Mouse (Mus musculus) frontal cortex, adult 2 months (tissue): ENCODE results near the gene Trib3. TPM values are rescaled to one million over a fixed set of nuclear protein-coding genes. Genes with fewer than 3 reads are reported as not detected.
"Not testable (repeated sequence)": the region's sequence is repeated elsewhere in the genome, so short reads cannot be mapped to it uniquely, and the experiment has no call there.

ENCODE experiments used
- DNase-seq, 2 experiments: peaks; one replicate each; pipeline ENCODE4 v3.0.0; 2022; ENCODE audit warnings: low spot score in 1 of 2; ENCODE audit errors: extremely low spot score in 1 of 2
- polyA plus RNA-seq: library from polyadenylated mRNA; depleted of rRNA; stranded (reverse); fragments of >200 nt; gene quantifications from 2 replicates; pipeline ENCODE4 v1.2.3, GENCODE M21; 2012; rRNA removed

Trib3 gene
- polyA plus RNA-seq, 1 experiment: 0.52 TPM

DNA sequence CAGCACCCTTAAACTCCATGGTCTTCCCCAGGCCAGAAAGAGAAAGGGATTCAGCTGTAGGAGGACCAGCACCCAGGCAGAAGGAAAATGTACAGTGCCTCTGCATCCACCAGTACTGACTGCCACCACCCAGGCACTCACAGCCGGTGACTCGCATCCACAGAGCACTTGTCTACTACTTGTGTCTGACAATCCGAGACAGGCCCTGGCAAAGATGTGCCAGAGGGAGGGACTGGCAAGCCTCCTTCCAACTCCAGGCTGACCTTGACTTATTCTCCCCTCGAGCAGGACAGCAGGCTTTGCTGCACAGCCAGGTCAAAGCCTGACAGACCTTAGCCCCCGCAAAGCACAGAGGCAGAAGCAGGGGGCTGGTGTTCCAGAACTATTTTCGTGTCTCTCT is 26.8 kb downstream of the Trib3 start:
- DNase-seq: no peak

DNA sequence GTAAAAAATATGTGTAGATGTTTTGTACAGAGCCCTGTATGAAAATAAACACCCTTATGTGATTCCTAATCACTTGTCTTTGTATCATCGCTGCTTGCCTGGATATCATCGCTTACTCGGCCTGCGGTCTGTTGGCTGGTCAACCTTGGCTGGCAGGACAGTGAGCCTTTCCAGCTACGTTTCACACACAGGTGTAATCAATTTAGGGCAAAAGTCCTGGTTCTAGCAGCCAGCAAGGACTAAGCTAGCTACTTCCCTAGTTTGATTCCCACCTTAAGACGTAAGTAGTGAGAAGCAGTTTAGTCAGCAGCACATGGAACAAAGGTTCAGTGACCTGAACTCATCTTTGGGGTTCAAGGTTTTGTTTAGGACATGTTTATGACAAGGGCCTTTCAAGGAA is 29.9 kb downstream of the Trib3 start:
- DNase-seq: no peak

DNA sequence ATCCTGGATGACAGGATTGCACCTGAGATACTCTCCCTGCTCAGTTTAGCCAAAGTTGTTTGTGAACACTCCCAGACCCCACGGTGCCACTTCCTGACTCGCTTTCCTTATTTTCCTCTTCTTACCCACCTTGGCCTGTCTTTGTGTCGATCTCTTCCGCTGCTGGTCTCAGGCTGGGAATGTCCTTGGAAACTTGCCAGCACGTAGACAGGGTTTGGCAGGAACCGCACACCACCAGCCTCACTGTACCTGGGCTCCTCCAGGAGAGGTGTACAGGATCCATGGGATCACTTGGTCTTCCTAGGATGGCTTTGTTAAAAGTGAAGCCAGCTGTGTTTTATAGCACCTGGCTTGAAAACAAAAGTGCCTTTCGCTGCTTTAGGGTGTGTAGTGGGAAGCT is 30.8 kb downstream of the Trib3 start:
- no peak for DNase-seq

DNA sequence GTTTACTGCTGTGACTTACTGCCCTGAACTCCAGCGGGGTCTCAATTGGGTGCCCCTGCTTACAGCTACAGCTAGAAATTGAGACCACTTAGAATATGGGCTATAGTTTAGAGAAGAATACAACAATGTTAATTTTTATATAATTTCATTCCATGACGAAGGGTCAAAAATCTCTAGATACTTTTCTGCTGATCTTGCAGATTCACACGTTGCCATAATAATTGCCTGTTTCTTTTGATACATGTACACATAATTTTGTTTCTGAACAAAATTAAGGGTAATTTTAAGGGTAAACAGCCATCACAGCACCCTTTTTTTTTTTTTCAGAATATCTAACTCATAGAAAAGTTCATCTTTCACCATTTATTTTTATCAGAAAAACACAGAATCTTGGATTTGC is 36.6 kb downstream of the Trib3 start:
- no peak for DNase-seq

DNA sequence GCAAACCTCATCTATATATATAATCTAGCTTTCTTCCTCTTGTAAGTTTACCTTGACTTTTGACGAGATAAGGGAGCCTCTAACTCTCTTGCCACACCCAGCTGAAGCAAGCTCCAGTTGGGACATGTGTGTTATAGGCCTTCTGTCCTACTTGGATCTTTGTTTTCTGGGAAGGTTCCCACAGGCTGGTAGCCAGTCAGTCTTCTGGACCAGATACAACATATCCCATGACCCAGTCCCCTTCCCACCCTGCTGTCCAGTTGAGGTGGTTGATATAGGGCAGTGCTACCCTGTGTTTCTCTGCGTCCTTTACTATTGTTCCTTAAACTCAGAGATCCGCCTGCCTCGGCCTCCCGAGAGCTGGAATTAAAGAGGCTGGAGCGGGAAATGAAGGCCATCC is 38.4 kb downstream of the Trib3 start:
- DNase-seq: no peak

DNA sequence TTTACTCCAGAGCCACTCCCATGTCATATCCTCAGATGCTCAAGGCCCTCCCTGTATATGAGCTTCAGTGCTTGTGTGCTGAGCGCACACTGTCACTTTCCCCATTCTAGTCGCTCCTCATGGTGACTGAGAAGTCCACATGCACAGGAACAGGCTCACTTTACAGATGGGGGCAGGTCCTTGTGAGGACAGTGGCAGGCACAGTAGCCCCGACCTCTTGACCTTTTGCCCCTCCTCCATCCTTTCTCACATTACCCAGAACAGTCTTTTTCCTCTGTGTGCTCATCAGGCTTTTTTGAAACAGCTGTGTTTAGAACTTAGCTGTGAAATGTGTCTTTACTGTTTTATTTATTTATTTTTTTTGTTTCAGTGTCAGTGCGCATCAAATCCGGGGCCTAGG is 40.1 kb downstream of the Trib3 start:
- DNase-seq: no peak

DNA sequence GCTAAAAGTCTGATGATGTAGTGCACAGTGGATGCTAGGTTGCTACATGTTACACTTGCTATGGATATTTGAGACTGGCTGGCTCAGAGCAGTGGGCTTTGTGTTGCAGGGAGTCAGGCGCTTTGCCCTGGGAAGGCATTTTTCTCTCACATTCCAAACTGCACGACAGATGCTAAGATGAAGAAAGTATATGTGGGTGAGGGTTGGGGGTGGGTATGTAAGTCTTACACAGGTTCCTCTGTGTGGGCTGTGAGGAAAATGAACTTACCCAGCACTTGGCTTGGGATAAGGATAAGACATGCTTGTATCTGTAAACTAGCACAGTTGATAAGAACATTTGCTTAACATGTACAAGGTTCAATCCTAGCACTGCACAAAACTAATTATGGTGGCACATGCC is 41.0 kb downstream of the Trib3 start:
- DNase-seq: peak; percentile 45 to 72

DNA sequence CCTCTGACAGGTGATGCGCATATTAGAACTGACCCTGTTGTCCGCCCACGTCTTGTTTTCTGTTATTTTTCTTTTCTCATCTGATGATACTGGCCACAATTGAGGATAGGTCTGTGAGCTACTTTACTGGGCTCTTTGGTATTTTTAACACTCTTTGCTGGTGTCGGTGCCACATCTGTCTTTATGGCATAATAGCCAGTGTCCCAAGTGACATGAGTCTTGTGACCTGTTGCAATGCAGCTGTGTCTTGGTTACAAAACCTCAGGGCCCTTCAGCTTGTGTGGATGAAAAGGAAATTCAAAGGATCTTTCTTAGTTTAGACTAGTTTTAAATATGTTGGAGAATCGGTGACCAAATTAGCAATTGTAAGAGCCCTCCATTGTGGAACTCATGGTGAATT is 49.3 kb downstream of the Trib3 start:
- DNase-seq: no peak

DNA sequence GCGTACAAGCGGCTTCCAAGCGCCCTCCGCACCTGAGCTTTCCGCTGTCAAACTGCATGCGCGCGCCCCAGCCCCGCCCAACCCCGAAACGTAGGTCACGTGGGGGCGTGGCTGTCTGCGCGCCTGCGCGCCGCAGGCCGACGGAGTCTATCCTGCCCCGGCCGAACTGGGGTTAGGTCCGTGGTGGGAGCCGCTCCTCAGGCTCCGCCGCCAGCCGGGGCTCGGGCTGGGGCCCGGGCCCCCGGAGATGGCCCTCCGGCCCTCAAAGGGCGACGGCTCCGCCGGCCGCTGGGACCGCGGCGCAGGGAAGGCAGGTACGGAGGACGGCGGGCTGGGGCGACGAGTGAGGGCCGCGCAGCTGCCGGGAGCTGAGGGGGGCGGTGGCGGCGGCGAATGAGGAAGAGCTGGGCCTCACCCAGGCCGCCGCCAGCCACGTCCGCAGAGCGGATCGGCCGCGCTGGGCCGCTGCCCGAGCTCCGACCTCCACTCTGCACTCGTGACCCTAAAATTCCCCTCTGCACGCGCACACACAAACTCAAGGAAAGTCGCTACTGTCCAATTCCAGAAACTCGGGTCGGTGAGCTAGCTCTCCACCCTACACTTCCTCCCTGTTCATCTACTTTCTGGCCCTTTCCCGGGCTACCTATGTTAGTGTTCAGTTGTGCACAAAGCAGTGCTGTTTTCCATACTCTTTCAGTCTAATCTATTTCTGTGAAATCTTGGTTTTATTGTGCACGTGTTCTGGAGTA is 49.9 kb downstream of the Trib3 start, which contains the start of gene Tbc1d20:
Gene Tbc1d20 (plus strand): TSS at position 102 of the 749 bp plus-strand sequence.
- peak; percentile 71 to 91 for DNase-seq

DNA sequence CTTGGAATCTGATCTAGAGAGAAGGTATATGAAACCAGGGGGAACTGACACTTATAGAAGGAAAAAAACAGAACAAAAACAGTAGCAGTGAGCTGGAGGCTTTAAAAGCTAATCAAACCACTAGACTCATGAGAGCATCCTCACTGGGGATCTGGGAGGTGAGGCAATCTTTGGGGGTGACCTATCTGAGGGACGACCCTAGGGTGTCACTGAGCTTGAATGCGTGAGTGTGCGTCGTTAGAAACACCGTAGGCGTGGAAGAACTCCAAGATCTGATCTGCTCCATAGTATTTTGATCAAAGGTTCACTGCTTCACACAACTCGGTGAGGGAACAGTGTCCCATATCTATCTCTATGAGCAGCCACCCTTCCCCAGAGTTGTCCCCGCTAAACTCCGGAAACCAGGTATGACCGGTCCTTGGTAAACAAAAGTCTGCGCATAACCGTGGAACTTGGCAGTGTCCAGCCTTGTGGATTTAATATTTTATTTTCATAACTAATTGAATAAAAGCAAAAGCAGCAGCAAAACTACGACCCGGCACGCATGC is 50.6 kb downstream of the Trib3 start:
- no peak for DNase-seq

DNA sequence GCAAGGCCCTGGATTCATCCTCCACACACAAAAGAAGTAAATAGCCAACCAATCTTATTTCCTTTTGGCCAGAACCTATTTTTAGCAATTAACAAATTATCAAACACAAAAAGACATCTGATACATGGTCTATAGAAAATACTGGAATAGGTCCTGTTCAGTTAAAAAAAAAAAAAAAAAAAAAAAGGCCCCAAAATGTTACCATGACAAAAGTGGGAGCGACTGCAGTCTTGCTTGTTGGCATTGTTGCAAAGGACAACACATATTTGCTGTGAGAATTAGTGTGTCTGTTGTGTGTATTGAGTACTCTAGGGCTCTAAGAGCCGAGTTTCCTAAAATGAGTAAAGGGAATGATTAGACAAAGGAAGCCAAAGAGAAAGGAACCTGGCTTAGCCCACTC is 51.4 kb downstream of the Trib3 start:
- DNase-seq: no peak

DNA sequence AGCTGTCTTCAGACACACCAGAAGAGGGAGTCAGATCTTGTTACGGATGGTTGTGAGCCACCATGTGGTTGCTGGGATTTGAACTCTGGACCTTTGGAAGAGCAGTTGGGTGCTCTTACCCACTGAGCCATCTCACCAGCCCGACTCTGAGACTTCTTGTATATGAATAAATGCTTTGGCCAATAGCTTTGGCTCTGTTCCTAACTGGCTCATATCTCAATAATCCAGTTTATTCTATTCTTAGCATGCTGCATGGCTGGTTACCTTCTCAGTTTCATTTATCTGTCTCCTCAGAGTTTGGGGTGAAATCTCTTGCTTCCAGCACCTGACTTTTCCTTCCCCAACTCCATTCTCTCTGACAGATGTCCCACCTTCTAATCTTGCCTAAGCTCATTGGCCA is 54.2 kb downstream of the Trib3 start:
- DNase-seq: not testable (repeated sequence)

DNA sequence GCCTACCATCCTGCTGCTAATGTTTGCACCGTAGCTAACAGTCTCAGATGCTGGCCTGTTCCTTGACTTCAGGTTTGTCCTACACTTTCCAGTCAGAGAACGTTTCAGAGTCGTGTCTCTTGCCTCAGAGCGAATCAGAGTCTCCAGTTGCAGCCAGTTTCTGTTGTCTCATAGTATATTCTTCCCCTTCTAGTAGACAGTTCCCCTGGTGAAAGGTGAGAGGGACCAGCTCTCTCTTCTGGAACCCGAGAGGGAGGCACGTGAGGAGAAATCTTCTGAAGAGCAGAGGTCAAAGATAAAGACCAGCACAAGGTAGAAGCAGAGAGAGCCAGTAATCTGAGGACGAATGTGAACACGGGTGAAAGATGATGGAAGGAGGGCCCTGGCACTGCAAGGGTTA is 55.8 kb downstream of the Trib3 start:
- no peak for DNase-seq

DNA sequence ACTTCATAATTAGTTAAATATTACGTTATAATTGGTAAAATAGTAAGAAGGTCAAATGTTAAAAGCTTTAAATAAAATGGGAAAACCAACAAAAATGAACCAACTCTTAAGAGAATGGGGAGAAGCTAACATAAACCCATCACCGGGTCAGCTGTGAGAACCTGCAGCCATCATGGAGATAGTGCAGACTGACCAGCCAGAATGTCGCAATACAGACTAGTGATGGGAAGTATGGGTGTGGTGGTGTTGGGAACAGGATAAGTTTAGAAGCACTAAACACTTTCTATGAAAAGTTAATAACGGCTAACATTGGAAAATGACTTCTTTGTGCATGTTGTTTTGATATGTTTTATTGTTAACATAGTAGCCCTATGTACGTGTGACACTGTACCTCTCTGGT is 56.3 kb downstream of the Trib3 start:
- DNase-seq: no peak

Other genes with a start within 250 kb of the Trib3 start
- 91.2 and 95.2 TPM in 2 replicates for gene Srxn1, start 238.5 kb downstream of the Trib3 start, polyA plus RNA-seq
- gene Tcf15, start 200.5 kb downstream of the Trib3 start, polyA plus RNA-seq: 3.3 TPM in 2 replicates
- 74.1 and 80.0 TPM in 2 replicates for gene Csnk2a1, start 117.2 kb downstream of the Trib3 start, polyA plus RNA-seq
- 40.5 and 42.7 TPM in 2 replicates for gene Tbc1d20, start 50.2 kb downstream of the Trib3 start, polyA plus RNA-seq
- 209 and 246 TPM in 2 replicates for gene Rbck1, start 11.4 kb downstream of the Trib3 start, polyA plus RNA-seq
- gene Nrsn2, start 32.6 kb upstream of the Trib3 start, polyA plus RNA-seq: 99.0 and 113 TPM in 2 replicates
- gene Sox12, start 54.0 kb upstream of the Trib3 start, polyA plus RNA-seq: 22.7 and 23.4 TPM in 2 replicates
- gene Zcchc3, start 71.0 kb upstream of the Trib3 start, polyA plus RNA-seq: 9.2 and 9.7 TPM in 2 replicates
- 4.4 and 4.5 TPM in 2 replicates for gene 6820408C15Rik, start 71.6 kb upstream of the Trib3 start, polyA plus RNA-seq
- gene Defb23, start 120.6 kb upstream of the Trib3 start, polyA plus RNA-seq: not detected in 2 replicates
- 0.20 TPM in 1 of 2 replicates, not detected in the other for gene Defb20, start 133.0 kb upstream of the Trib3 start, polyA plus RNA-seq
- not detected in 2 replicates for gene Defb22, start 146.1 kb upstream of the Trib3 start, polyA plus RNA-seq
- not detected in 2 replicates for gene Defb26, start 167.7 kb upstream of the Trib3 start, polyA plus RNA-seq
- gene Defb28, start 174.2 kb upstream of the Trib3 start, polyA plus RNA-seq: not detected in 2 replicates
- not detected in 2 replicates for gene Defb29, start 196.1 kb upstream of the Trib3 start, polyA plus RNA-seq
- not detected in 2 replicates for gene Gm17416, start 225.3 kb upstream of the Trib3 start, polyA plus RNA-seq
- not detected in 2 replicates for gene Defb21, start 228.7 kb upstream of the Trib3 start, polyA plus RNA-seq
- gene Defb19, start 236.3 kb upstream of the Trib3 start, polyA plus RNA-seq: not detected in 2 replicates